Mouse (Mus musculus) kidney, embryonic 14.5 days (tissue): ENCODE results near the gene Sbf1. TPM values are rescaled to one million over a fixed set of nuclear protein-coding genes. Genes with fewer than 3 reads are reported as not detected.

Experiments
- ATAC-seq: fragments of 200-750 bp; cut with Nextera tagmentation; 2 replicates; pipeline ENCODE4 v1.8.0; 2017; ENCODE audit warnings: moderate number of reproducible peaks, mild to moderate bottlenecking, moderate TSS enrichment, moderate library complexity; ENCODE audit not compliant: low FRiP score, low TSS enrichment
- H3K27ac ChIP-seq: fragments of 300-500 bp; sonication (generic); 2 replicates; pipeline ENCODE4 v1.5.1; 2014; ENCODE audit warnings: low read depth, mild to moderate bottlenecking, low read length, moderate library complexity, mixed read lengths
- H3K27me3 ChIP-seq: fragments of 300-500 bp; sonication (generic); 2 replicates; pipeline ENCODE4 v1.6.1; 2014; ENCODE audit warnings: mild to moderate bottlenecking, low read length; ENCODE audit not compliant: control insufficient read depth, insufficient read depth
- H3K36me3 ChIP-seq: fragments of 300-500 bp; sonication (generic); 2 replicates; pipeline ENCODE4 v1.6.1; 2014; ENCODE audit warnings: low read length, mixed read lengths; ENCODE audit not compliant: control insufficient read depth, insufficient read depth
- H3K4me1 ChIP-seq: fragments of 300-500 bp; sonication (generic); 2 replicates; pipeline ENCODE4 v1.6.1; 2014; ENCODE audit warnings: low read length, mixed read lengths; ENCODE audit not compliant: control insufficient read depth, insufficient read depth
- H3K4me2 ChIP-seq: fragments of 300-500 bp; sonication (generic); replicated peaks from 2 replicates; pipeline ENCODE4 v1.6.1; 2014; ENCODE audit warnings: low read depth, mild to moderate bottlenecking, low read length
- H3K4me3 ChIP-seq: fragments of 300-500 bp; sonication (generic); 2 replicates; pipeline ENCODE4 v1.5.1; 2014; ENCODE audit warnings: mild to moderate bottlenecking, low read length
- H3K9ac ChIP-seq: fragments of 300-500 bp; sonication (generic); 2 replicates; pipeline ENCODE4 v1.6.1; 2014; ENCODE audit warnings: low read depth, mild to moderate bottlenecking, low read length, moderate library complexity
- H3K9me3 ChIP-seq: fragments of 300-500 bp; sonication (generic); 2 replicates; pipeline ENCODE4 v1.6.1; 2016; ENCODE audit warnings: low read length; ENCODE audit not compliant: control insufficient read depth
- WGBS: fragments of 180-500 bp; shearing (Covaris S2); extraction: QIAGEN DNeasy Blood & Tissue Kit; methylation state at CpG from one replicate; pipeline ENCODE4 v1.1.7; 2014; 5-methylcytosine and 5-hydroxymethylcytosine counted together
- microRNA-seq: library from miRNA; unstranded; fragments of <30 nt; microRNA quantifications from one replicate; pipeline ENCODE4, GENCODE M21; 2016
- polyA plus RNA-seq: library from polyadenylated mRNA; unstranded; fragments of >200 nt; fragmentation: Nextera tagmentation; extraction: Ambion mirVana; gene quantifications from 2 replicates; pipeline ENCODE4 v1.2.1, GENCODE M21; 2014

The Sbf1 gene
- polyA plus RNA-seq, 1 experiment from 2014 or later: 62.0 TPM

GRCm38 (mm10) chr15:89239751-89240392, 75.2 kb downstream of the Sbf1 start:
- Histone ChIP-seq H3K27me3 (no peaks in the 10 kb centered on the region), H3K4me3 (no peak overlapping the region), H3K4me2 (no peak overlapping the region), H3K4me1 (no peaks in the 10 kb centered on the region), H3K27ac (no peak overlapping the region; the same call in 1 of the 2 replicates), H3K36me3 (peaks cover 12% of the 10 kb centered on the region; the same call in 1 of the 2 replicates), H3K9me3 (no peaks in the 10 kb centered on the region), H3K9ac (no peak overlapping the region)
- no peak for ATAC-seq
- WGBS: 74% methylated on average over 3 of the region's 3 CpGs

Small RNAs within 50 kb of the gene (microRNA-seq; reads per million reads assigned to microRNA genes)
- gene Mir6959: not detected

Other genes with a start within 250 kb of the Sbf1 start
- gene Trabd, start 240.2 kb downstream of the Sbf1 start, polyA plus RNA-seq: 37.9 and 49.3 TPM in 2 replicates
- 18.8 and 21.4 TPM in 2 replicates for gene Selenoo, start 226.2 kb downstream of the Sbf1 start, polyA plus RNA-seq
- 10.9 and 21.0 TPM in 2 replicates for gene Tubgcp6, start 192.2 kb downstream of the Sbf1 start, polyA plus RNA-seq
- 9.2 and 12.9 TPM in 2 replicates for gene Hdac10, start 186.6 kb downstream of the Sbf1 start, polyA plus RNA-seq
- 20.8 and 23.4 TPM in 2 replicates for gene Mapk12, start 174.6 kb downstream of the Sbf1 start, polyA plus RNA-seq
- 8.4 and 14.8 TPM in 2 replicates for gene Mapk11, start 165.7 kb downstream of the Sbf1 start, polyA plus RNA-seq
- 124 and 165 TPM in 2 replicates for gene Plxnb2, start 134.5 kb downstream of the Sbf1 start, polyA plus RNA-seq
- 15.8 and 16.6 TPM in 2 replicates for gene Dennd6b, start 118.8 kb downstream of the Sbf1 start, polyA plus RNA-seq
- 23.6 and 29.8 TPM in 2 replicates for gene Ppp6r2, start 103.8 kb downstream of the Sbf1 start, polyA plus RNA-seq
- 0.43 and 0.44 TPM in 2 replicates for gene Adm2, start 7.4 kb upstream of the Sbf1 start, polyA plus RNA-seq
- gene Miox, start 19.1 kb upstream of the Sbf1 start, polyA plus RNA-seq: 0.76 TPM in 1 of 2 replicates, not detected in the other
- 28.0 and 48.1 TPM in 2 replicates for gene Lmf2, start 40.3 kb upstream of the Sbf1 start, polyA plus RNA-seq
- 130 and 151 TPM in 2 replicates for gene Ncaph2, start 40.4 kb upstream of the Sbf1 start, polyA plus RNA-seq
- gene Sco2, start 58.5 kb upstream of the Sbf1 start, polyA plus RNA-seq: 10.2 and 11.4 TPM in 2 replicates
- gene Tymp, start 61.7 kb upstream of the Sbf1 start, polyA plus RNA-seq: 1.6 and 1.8 TPM in 2 replicates
- gene Odf3b, start 64.0 kb upstream of the Sbf1 start, polyA plus RNA-seq: 0.50 TPM in 1 of 2 replicates, not detected in the other
- gene Klhdc7b, start 69.6 kb upstream of the Sbf1 start, polyA plus RNA-seq: not detected in 2 replicates
- not detected in 2 replicates for gene Syce3, start 95.2 kb upstream of the Sbf1 start, polyA plus RNA-seq
- gene Cpt1b, start 110.6 kb upstream of the Sbf1 start, polyA plus RNA-seq: 1.7 and 2.5 TPM in 2 replicates
- gene C730034F03Rik, start 114.3 kb upstream of the Sbf1 start, polyA plus RNA-seq: 3.1 TPM in 2 replicates
- not detected in 2 replicates for gene Gm44502, start 114.4 kb upstream of the Sbf1 start, polyA plus RNA-seq
- 51.7 and 57.7 TPM in 2 replicates for gene Chkb, start 114.6 kb upstream of the Sbf1 start, polyA plus RNA-seq
- 0.34 and 0.37 TPM in 2 replicates for gene Mapk8ip2, start 138.6 kb upstream of the Sbf1 start, polyA plus RNA-seq
- 11.1 and 12.1 TPM in 2 replicates for gene Arsa, start 162.1 kb upstream of the Sbf1 start, polyA plus RNA-seq
- gene Shank3, start 184.3 kb upstream of the Sbf1 start, polyA plus RNA-seq: 2.5 and 3.0 TPM in 2 replicates